12 mouse cellular contexts compared by ENCODE assay signal in the genomic region with DNA sequence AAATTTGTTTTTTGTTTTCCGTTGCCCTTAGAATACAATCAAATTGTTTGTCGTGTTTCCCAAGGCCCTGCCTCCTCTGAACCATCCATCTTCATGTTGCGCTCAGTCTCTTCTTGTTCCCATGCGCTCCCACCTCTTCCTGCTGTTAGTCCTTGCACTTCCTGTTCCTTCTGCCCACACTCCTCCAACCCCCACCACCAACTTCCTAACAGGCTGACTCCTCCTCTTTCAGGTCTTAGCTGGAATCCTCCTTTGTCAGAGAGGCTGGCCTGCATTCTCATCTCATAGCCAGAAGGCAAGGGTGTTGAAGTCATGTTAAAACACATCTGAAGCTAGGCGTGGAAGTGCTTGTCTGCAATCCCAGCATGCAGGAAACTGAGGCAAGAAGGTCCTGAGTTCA.
"Had no signal": no experiment of that assay in that cellular context is flagged by ENCODE, and none has a peak within 500 bp of the region (broad histone marks: within the 10 kb centered on the region; RNA-seq: fewer than 3 reads in every experiment).

No protein-coding gene starts in this region.

- H3K9ac ChIP-seq: limb, embryonic 12.5 days; liver, embryonic 14.5 days; neural tube, embryonic 12.5 days; stomach, embryonic 15.5 days had no signal

- H3K27ac ChIP-seq: liver, embryonic 14.5 days; neural tube, embryonic 12.5 days; stomach, embryonic 15.5 days had no signal

- H3K4me2 ChIP-seq: limb, embryonic 12.5 days; neural tube, embryonic 12.5 days; stomach, embryonic 15.5 days had no signal

- H3K4me3 ChIP-seq: limb, embryonic 12.5 days; neural tube, embryonic 12.5 days; stomach, embryonic 15.5 days had no signal

- ATAC-seq: lung, postnatal 0 days had no signal

- DNase-seq: kidney, adult 2 months; kidney, postnatal 25 days; lung, adult 18-20 months; midbrain, embryonic 14.5 days; retina, postnatal 1 day; thymus, adult 2 months; thymus, postnatal 25 days had no signal

- H3K9me3 ChIP-seq: limb, embryonic 12.5 days; neural tube, embryonic 12.5 days; stomach, embryonic 15.5 days had no signal

- H3K27me3 ChIP-seq: limb, embryonic 12.5 days; neural tube, embryonic 12.5 days; stomach, embryonic 15.5 days had no signal

- H3K36me3 ChIP-seq: limb, embryonic 12.5 days; neural tube, embryonic 12.5 days; stomach, embryonic 15.5 days had no signal
